Mouse (Mus musculus) lung, postnatal 0 days (tissue): ENCODE results near the gene Mfap1b.

Experiments used
- CTCF ChIP-seq: IDR thresholded peaks from 2 replicates; pipeline ENCODE4 v1.5.1; 2016; ENCODE audit warnings: antibody characterized with exemption, mild to moderate bottlenecking
- EP300 ChIP-seq: IDR thresholded peaks from 2 replicates; pipeline ENCODE4 v1.6.1; 2016; ENCODE audit warnings: antibody characterized with exemption, mild to moderate bottlenecking, control low read depth

DNA sequence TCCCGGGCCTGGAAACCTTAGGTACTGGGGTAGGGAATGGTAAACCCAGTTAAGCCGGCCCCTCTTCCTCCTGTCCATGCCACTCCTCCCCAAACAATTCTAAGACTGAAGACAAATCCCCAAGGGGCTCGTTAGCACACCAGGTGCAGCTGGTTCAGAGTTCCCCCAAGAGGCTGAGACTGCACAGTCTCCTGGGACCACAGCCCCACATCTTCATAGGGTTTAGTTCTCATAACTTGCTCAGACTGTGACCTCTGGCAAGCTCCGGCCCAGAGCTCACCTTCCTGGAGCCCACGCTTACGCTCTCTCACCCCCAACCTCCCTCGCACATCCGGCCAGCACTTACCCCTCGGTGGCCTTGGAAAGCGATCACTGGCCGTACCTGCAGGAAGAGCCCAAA lies 32.1 kb downstream of the Mfap1b start:
- TF ChIP-seq EP300, result no peak
- no peak for TF ChIP-seq CTCF
